Mouse (Mus musculus) adrenal gland, adult 18-20 months (tissue): ENCODE results near the gene Gm21818. TPM values are rescaled to one million over a fixed set of nuclear protein-coding genes. Genes with fewer than 3 reads are reported as not detected.
"Not testable (repeated sequence)": the region's sequence is repeated elsewhere in the genome, so short reads cannot be mapped to it uniquely, and the experiment has no call there.

Experiments
- DNase-seq, 2 experiments: peaks; one replicate each; pipeline ENCODE4 v3.0.0; 2021 to 2022; ENCODE audit warnings: low spot score in 2 of 2
- long read RNA-seq, 2 experiments: library from polyadenylated mRNA; stranded (forward); transcript quantifications; one replicate each; pipeline ENCODE4 v2.0.0; 2021
- total RNA-seq, 2 experiments: library from RNA; stranded (reverse); gene quantifications; 1 replicate in 1 of 2; 2 replicates in 1 of 2; pipeline ENCODE4 v1.2.3; 2021

Gene Gm21818
- not detected for total RNA-seq
- long read RNA-seq, experiment 1: 0 reads
- long read RNA-seq, experiment 2: 0 reads

- not testable (repeated sequence) for DNase-seq
Observed at GRCm38 (mm10) chr13:120172133-120172532, at the start of gene Gm21818. TSS of gene Gm21818 (plus strand) at chr13:120172433.

DNA sequence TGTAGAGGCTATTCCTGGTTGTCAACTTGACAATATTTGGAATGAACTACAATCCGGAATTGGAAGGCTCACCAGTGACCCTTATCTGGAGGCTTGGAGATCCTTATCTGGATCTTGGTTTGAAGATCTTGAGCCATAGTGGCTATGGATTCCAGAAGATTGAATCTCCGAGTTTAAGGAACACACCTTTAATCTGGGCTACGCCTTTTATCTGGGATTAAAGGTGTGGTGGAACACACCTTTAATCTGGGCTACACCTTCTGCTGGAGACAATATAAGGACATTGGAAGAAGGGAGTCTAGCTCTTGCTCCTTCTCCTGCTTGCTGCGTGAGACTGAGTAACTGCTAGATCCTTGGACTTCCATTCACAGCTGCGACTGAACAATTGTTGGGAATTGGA, 32.3 kb upstream of the Gm21818 start, which contains the start of gene Gm20767:
Gene Gm20767, plus strand, starts transcription at position 301 of the 400 bp plus-strand sequence.
- not testable (repeated sequence) for DNase-seq

GRCm38 (mm10) chr13:120142348-120142747, 29.9 kb upstream of the Gm21818 start:
- DNase-seq: not testable (repeated sequence)

DNA sequence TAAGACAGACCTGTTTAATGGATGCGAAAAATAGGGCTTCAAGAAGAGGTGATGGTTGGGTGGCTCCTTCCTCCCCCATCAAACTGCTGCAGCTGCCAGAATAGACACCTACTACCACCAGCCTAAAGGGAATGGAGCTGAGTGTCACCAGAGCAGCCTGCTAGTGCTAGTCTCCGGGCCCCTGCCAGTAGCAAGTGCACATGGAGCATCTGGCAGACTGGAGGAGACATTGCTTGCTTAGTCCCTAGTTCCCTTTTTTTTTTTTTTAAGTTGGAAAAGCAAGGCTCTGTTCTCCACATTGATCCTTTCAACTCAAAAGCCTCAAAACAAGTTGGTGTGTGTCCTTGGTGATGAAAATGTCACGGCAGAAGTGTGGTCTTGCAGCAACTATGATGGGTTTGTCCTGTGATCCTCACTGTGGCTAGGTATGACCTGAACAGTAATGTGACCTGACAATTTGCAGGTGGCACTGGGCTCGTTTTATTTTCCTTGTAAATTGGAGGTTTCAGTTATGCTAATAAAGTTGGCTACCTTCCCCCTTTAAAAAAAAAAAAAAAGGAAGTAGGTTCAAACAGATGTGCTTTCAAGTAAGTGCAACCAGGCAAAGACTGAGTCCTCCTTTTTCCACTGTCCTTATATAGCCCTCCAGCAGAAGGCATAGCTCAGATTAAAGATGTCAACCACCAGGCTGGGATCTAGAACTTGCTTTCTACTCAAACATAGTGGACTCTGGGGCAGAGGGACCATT, 22.4 kb upstream of the Gm21818 start:
- not testable (repeated sequence) for DNase-seq

DNA sequence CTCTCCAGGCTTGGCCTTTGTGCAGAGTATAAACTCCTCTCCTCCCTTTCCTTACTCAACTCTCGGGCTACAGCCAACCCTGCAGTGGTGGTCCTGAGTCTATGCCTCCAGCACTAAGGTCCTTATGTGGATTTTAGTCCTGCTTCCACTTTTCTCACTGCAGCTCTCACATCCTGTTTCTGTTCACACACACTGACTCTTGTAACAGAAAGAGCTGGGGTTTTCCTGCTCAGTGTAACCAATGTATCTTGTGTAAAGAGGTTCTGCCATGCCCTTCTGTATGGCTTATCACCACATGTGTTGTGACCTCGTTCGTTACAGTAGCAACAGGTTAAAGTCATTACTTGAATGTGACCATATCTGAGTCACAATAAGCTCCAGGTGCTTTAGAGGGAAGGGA, 21.6 kb upstream of the Gm21818 start:
- not testable (repeated sequence) for DNase-seq

GRCm38 (mm10) chr13:120168301-120168700, 3.9 kb upstream of the Gm21818 start:
- peak in 1 of 2 experiments; percentile 21 for DNase-seq

DNA sequence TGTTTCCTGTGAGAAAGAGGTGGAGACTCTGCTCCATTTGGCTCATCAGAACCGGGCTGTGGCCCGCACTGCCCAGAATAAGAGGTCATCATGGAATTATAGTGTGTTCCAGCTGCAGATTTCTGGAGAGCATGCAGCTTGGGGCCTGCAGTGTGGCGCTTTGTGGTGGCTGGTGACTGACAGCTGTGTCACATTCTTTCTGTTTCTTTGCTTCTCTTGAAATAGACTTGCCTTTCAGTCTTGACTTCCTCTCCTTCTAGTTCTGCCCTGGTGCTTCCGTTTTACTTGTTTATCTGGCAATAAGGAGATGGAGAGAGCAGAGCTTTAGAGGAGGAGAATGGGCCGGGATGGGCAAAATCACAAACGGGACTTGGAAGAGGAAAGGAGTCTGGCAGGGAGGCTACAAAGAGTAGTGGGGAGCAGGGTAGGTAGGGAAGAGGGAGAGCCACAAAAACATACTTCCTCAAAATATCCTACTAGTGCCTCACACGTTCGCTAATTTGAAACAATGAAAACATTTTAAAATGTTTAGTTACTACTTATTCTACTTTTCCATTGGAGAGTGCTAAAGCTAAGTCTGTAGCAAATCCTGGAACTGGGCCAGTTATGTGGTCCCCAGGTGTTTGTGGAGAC, 24.1 kb downstream of the Gm21818 start:
- DNase-seq: not testable (repeated sequence)

DNA sequence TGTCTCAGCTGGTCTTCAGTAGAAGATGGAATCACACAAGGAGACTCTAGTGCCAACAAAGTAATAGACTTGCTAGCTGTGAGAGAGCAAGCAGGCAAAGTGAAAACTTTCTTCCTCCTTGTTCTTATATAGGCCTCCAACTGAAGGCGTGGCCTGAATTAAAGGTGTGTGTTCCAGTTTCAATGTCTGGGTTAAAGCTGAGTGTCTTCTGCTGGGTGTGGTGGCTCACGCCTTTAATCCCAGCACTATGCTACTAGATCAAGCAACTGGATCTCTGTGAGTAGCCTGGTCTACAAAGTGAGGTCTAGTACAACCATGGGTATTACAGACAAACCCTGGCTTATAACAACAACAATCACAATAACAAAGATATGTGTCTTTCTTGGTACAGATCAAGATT, 43.6 kb downstream of the Gm21818 start, which contains the start of gene Gm21762:
Gene Gm21762, minus strand, starts transcription at position 101 of the 400 bp plus-strand sequence.
- DNase-seq: not testable (repeated sequence)

DNA sequence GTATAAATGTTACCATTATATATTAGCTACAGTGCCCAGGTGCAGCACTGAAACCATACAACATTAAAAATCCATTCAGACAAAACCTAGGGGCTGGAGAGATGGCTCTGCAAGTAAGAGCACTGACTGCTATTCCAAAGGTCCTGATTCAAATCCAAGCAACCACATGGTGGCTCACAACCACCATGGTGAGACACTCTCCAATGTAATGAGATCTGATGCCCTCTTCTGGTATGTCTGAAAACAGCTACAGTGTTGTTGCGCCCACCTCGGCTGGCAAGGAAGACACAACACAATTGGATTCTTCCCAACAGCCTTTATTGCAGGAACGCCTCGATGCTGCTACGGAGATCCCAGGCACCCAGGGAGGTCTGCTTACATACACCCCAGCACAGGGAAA, 48.7 kb downstream of the Gm21818 start:
- not testable (repeated sequence) for DNase-seq

DNA sequence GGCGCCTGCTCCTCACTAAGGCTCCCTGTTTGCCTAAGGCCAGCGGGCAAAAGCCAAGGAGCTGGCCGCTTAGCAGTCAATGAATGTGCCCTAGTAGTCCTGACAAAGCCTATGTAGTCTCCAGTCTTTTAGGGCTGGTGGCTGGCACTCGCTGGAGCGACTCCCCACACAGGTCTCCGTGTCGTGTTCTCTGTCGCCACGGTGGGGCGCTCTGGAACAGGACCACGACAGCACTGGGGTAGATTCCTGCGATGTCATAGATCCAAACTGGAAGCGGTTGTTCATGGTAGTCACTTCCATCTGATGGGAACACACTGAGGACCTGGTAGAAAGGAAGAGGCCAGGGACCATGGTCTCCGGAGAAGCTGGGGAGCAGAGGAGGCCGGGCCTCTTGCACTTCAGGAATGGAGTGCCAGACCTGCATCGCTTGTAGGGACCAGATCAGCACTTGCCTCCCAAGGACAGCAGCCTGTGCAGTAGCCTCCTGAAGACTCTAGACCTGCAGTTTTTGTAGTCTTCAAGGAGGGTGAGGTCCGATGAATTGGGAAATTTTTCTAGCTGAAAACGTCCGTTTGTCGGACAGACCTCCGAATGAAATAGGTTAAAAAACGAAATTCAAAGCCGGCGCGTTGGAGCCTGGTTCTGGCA, 50.9 kb downstream of the Gm21818 start:
- not testable (repeated sequence) for DNase-seq

Other genes with a start within 250 kb of the Gm21818 start
- not detected for gene Gm21761, start 243.2 kb upstream of the Gm21818 start, total RNA-seq
- gene B020031M17Rik, start 221.6 kb upstream of the Gm21818 start, total RNA-seq: not detected
- not detected for gene Gm36079, start 145.4 kb upstream of the Gm21818 start, total RNA-seq
- gene Gm21188, start 120.2 kb upstream of the Gm21818 start, total RNA-seq: under 1 TPM in 1 of 2 experiments, not detected in 1; 0.58 TPM
- not detected for gene Gm20767, start 32.2 kb upstream of the Gm21818 start, total RNA-seq
- gene Gm21762, start 43.5 kb downstream of the Gm21818 start, total RNA-seq: not detected
- not detected for gene Gm21731, start 66.7 kb downstream of the Gm21818 start, total RNA-seq
- not detected for gene AF067061, start 90.7 kb downstream of the Gm21818 start, total RNA-seq
- gene BC147527, start 128.0 kb downstream of the Gm21818 start, total RNA-seq: under 1 TPM in 1 of 2 experiments, not detected in 1; 0.35 TPM
- not detected for gene Tcstv3, start 144.4 kb downstream of the Gm21818 start, total RNA-seq